Mouse (Mus musculus): ENCODE data around the gene Gm1043.

Gm1043 gene

DNA sequence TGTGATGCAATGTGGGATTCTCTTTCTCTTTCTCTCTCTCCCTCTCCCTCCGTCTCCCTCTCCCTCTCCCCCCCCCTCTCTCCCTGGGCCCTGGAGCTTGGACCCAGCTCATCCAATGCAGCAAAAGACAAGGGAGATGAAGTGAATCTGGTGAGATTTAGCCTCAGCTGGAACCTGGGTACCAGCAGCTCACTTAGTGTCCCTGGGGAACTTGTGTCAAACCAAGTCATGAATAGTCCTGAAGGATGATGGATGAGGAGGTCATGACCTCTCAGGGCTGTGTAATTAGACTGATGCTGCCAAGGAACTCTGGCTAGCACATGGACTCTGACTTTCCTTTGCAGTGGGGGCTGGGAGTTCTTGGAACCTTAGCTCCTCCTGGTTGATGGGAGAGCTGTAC is 117.1 kb downstream of the Gm1043 start:
- ChIA-PET CTCF (interaction anchor here in 1 of 4 experiments (1.0 kb wide), 1 partner anchor 243 kb away, joined by 3 read pairs; no protein-coding TSS in a partner anchor), POLR2A (no interaction called here)

DNA sequence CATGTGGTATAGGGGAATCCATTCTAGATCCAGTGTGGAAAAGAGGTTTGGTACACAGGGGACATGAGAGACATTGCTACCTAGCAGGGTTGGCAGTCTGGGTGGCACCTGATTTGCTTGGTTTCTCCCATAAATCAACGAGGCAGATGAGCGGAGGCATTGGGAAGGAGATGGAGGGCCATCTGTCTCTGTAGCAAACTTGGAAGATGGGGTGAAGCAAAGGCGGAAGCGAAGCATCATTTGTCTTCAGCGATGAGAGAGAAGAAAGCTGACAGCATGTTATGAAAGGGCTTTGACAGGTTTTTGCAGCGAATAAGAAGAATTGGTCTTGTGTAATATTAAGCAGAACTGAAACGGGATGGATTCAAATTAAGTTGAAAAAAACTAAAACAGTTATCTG is 119.7 kb downstream of the Gm1043 start:
- POLR2A ChIA-PET = no interaction called here
- CTCF ChIA-PET = interaction anchor here (0.5 to 1.3 kb wide), 8 partner anchors 25 to 260 kb away, joined by 3 to 5 read pairs (median 4); no protein-coding TSS in a partner anchor

GRCm38 (mm10) chr5:37205420-37205819 is 120.2 kb downstream of the Gm1043 start:
- CTCF ChIA-PET = interaction anchor here (0.5 to 1.3 kb wide), 10 partner anchors 25 to 261 kb away, joined by 3 to 5 read pairs (median 4); no protein-coding TSS in a partner anchor

DNA sequence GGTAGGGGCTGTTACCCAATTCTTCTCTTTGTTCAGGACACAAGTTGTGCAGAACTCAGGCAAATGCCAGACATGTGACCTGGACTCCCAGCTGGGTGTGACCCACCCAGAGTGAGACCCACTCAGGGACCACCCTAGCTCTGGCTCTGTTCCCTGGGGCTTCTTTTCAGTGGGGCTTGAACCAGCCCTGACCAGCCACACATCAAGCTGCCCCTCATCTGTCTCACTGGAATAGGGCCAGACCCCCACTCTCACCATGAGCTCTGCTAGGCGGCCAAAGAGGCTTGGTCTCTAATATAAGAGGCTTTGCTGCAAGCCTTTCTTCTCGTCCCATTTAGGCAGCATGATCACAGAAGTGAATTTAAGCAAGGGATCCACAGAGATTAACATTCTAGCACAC is 121.2 kb downstream of the Gm1043 start:
- CTCF ChIA-PET = interaction anchor here in 2 of 4 experiments (0.9 to 1.3 kb wide), 3 partner anchors 43 to 248 kb away, joined by 3 to 5 read pairs (median 4); no protein-coding TSS in a partner anchor
- POLR2A ChIA-PET = no interaction called here

More at GRCm38 (mm10) chr5:37205420-37205819, 120.2 kb downstream of the Gm1043 start:
- POLR2A ChIA-PET = no interaction called here

DNA sequence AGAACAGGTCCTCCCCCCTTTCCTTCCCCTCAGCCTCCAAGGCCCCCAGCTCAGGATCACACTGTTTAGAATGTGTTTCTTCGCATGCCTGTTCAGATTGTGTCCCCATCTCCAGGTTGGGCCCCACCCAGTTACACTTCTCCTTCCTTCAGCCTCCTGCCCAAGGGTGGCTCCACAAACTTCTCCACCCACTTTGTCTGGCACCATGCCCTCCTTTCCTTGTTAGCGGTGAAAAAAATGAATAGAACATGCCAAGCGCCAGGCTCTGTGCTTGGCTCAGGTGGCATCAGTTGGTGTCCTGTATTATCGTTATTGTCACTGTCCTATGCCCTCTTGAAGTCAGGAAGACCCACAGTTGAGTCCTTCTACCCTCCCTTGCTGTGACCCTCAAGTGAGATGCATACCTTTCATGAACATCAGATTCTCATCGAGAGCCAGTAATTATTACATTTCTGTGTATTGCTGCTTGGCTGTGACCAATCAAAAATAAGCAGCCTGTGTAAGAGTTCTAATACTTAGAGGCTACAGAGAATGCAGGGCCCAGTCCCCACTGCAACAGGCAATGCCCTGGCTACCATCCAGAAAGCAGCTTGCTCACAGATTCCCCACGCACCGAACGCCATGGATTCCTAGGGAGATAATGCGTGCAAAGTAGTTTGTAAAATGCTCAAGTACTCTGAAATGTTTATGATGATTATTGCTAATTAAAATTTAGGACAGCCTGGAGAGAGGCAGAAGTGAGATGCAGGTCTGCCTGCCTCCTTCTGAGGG is 128.0 kb downstream of the Gm1043 start:
- CTCF ChIA-PET = no interaction called here
- POLR2A ChIA-PET = no interaction called here

- CTCF ChIA-PET = no interaction called here
- POLR2A ChIA-PET = no interaction called here
Measured at GRCm38 (mm10) chr5:37213709-37214103, 128.5 kb downstream of the Gm1043 start.

GRCm38 (mm10) chr5:37214614-37215013 is 129.4 kb downstream of the Gm1043 start:
- POLR2A ChIA-PET = no interaction called here
- CTCF ChIA-PET = no interaction called here

GRCm38 (mm10) chr5:37215276-37215675 is 130.1 kb downstream of the Gm1043 start:
- CTCF ChIA-PET = no interaction called here
- POLR2A ChIA-PET = no interaction called here

DNA sequence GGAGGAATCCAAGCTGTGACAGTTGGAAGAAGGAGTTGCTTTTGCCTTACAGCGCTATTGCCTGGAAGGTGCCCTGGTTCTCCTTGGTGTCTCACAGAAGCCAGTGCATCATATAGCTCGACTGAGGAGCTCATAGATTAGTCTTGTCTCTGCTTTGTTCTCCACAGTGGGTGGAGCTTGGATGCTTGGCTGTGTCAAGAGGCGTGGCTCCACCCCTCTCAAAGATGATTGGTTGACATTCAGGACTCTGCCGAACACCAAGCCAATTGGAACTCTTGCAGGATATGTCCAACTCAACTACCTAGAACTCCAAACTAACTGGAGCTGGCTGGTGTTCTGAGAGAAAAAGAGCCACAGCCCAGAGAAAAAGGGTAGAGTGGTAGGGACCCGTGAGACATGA is 134.4 kb downstream of the Gm1043 start:
- POLR2A ChIA-PET = interaction anchor here in 1 of 4 experiments (0.9 to 1.1 kb wide), 2 partner anchors 12 to 27 kb away, joined by 3 to 4 read pairs; no protein-coding TSS in a partner anchor
- CTCF ChIA-PET = interaction anchor here in 3 of 4 experiments (0.5 to 1.5 kb wide), 4 partner anchors 56 to 289 kb away, joined by 3 to 4 read pairs (median 3); no protein-coding TSS in a partner anchor

GRCm38 (mm10) chr5:37220575-37220974 is 135.4 kb downstream of the Gm1043 start:
- POLR2A ChIA-PET = interaction anchor here in 1 of 4 experiments (0.9 kb wide), 1 partner anchor 26 kb away, joined by 3 read pairs; no protein-coding TSS in a partner anchor
- CTCF ChIA-PET = interaction anchor here in 2 of 4 experiments (0.6 to 1.5 kb wide), 2 partner anchors 24 to 57 kb away, joined by 3 read pairs; no protein-coding TSS in a partner anchor

DNA sequence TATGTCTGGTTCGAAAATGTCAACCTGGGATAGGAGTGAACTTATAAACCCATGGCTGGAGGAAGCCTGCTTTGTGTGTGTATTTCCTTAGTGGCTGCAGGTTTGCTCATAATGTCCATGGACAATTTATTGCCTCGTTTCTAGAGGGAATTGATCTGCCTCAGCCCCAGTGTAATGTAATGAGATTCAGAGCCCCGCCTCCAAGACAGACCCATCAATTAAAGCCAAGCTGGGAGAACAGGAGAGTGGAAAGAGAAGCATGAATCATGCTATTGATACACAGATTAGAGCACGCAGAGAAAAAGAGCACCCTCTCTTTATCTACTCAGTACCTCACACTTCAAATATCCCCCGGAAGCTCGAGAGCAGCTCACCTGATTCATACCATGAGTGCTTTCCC is 136.4 kb downstream of the Gm1043 start:
- ChIA-PET CTCF (interaction anchor here in 1 of 4 experiments (1.2 kb wide), 1 partner anchor 67 kb away, joined by 3 read pairs; no protein-coding TSS in a partner anchor), POLR2A (no interaction called here)

DNA sequence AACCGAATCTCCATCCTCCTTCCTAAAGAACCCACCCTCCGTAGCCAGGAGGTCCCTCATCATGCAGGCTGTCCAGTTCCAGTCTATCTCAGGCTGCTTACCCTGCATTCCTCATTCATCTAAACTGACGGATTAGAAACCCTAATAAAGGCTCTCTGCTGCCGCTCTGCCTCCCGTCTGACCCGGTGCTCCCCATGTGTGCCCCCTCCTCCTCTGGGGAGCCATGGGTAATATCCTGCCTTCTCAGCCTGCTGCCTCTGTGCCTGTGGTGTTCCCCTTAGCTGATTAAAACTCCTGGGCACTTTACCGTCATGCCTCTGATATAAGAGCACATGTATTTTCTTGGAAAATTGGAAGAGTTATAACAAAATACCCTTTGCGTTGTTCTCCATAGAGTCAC is 137.1 kb downstream of the Gm1043 start:
- CTCF ChIA-PET = no interaction called here
- POLR2A ChIA-PET = no interaction called here

GRCm38 (mm10) chr5:37225708-37226107 is 140.5 kb downstream of the Gm1043 start:
- CTCF ChIA-PET = interaction anchor here in 2 of 4 experiments (0.6 to 0.7 kb wide), 2 partner anchors 14 to 265 kb away, joined by 3 to 4 read pairs; no protein-coding TSS in a partner anchor
- POLR2A ChIA-PET = no interaction called here

DNA sequence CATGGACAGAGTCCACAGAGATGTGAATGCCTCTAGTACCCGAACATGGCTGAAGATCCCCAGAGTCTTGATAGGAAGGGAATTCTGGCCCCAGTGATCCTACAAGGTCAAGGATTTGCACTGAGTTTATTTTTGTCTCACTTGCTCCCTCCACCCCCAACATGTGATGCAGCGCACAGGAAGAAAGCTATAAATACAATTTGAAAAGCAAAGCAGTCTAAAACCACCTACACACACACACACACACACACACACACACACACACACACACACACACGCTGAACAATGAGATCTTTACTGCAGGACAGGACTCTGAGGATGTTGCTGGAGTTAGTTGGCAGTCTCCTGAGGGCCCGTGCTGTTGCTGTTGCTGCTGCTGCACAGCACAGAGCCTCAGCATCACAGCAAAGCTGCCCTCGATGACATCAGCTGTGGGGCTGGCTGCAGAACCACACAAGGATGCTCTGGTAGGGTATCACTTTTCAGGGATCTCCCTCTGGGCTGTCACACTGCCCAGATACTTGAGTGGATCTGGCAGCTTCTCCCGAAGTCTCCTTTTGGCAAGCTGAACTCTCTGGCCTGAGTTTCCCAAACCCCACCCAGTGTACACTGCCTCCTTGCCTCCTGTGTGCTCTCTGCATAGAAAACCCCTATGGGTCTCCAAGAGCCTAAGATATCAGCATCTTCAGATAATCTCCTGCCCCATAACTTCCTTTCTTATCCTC is 142.9 kb downstream of the Gm1043 start:
- POLR2A ChIA-PET = interaction anchor here in 1 of 4 experiments (1.2 kb wide), 1 partner anchor 12 kb away, joined by 5 read pairs; no protein-coding TSS in a partner anchor
- CTCF ChIA-PET = interaction anchor here in 1 of 4 experiments (0.6 kb wide), 1 partner anchor 217 kb away, joined by 6 read pairs; no protein-coding TSS in a partner anchor

DNA sequence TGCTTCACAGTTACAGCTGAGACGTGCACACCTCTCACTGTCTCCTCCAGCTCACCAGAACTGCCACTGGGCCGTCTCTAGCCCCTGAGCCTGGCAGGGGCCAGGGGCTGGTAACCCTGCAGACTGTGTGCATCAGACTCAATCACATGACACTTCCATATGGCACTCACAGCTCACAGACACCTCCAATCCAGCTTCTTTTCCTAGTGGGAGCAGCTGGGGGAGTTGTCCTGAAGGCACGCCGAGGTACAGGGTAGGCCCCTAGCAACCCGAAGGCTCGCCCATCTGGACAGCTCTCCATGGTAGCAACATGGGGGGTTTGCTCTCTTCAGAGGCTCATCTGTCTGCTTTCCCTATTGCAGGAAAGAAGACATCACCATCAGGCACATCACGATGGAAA is 143.7 kb downstream of the Gm1043 start:
- ChIA-PET CTCF (no interaction called here), POLR2A (no interaction called here)

DNA sequence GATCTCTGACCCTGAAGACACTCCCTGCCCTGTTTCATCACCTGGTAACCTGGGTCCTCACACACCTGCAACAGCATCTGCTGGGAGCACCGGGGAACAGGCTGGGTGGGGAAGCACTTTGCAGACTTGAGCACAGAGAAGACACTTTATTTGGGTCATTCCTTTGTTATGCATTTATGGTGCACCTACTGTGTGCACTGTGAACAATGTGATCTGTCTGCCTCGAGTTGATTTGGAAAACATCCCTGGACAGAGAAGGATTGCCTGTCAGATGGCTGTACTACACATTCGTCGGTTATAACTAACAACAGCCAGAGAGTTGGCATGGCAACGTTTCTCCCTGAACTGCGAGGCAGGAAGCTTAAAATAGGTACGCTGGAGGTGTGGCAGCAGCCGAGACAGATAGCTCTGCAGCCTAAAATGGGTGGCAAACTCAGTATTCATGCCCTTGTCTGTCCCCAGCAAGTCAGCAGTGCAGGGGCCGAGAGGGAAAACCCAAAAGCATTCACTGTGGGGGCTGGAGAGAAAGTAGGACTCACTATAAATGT is 147.9 kb downstream of the Gm1043 start:
- CTCF ChIA-PET = no interaction called here
- POLR2A ChIA-PET = interaction anchor here in 2 of 4 experiments (0.6 to 0.9 kb wide), 2 partner anchors 11 to 1742 kb away, joined by 3 to 4 read pairs; no protein-coding TSS in a partner anchor

DNA sequence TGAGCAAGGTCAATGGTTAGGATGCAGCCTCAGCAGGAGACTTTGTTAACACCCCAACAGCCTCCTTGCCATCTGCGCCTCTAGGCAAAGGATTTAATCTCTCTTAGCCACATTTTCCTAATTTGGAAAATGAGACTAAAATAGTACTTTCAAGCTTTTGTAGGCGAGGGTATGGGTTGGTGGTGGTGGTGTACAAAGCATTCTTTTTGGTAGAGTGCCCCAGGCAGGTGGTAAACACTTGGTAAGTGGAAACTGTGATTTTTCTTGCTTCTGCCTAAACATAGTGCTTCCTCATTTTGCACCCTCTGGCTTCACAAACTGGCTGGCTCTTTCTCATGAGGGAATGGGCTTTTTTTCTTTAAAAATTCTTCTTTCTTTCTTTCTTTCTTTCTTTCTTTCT is 153.5 kb downstream of the Gm1043 start:
- CTCF ChIA-PET = no interaction called here
- POLR2A ChIA-PET = no interaction called here

DNA sequence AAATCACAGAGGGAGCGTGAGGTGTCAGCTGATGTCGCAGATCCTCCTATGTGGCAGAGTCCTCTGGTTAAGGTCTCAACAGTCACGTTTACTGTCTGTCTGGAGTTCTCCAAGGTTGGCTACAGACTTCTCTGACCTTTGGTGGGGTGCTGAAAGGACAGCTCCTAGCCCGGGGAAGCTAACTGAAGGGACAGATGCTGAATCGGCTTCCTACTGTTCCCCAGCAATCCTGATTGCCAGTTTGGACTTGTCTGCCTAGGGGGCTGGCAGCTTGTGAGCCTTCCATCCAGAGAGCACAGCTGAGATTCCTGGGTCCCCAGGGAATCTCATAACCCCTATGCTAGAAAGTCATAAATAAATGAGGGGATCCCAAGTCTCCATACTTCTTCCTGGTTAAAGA is 155.4 kb downstream of the Gm1043 start:
- POLR2A ChIA-PET = interaction anchor here in 2 of 4 experiments (0.6 to 1.4 kb wide), 3 partner anchors 29 to 1163 kb away, joined by 3 to 4 read pairs (median 3); no protein-coding TSS in a partner anchor
- CTCF ChIA-PET = interaction anchor here in 1 of 4 experiments (1.8 kb wide), 1 partner anchor 77 kb away, joined by 5 read pairs; no protein-coding TSS in a partner anchor

DNA sequence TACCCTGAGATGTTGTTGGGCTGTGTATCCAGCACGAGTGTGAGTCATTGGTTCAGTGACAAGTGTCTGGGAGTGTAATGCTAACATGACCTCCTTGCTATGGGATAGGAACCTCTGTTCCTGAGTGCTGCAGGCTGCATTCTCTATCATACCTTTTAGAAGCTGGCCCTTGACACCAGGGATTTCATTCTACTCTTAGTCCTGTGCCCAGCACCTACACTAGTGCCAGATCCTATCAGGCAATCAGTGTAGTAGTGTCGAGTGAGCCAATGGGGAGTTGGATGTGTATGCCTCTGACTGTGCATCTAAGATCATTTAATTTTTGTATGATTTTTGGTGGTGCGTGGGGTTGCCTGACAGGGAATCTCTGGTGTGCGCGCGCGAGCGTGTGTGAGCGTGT is 156.1 kb downstream of the Gm1043 start:
- ChIA-PET CTCF (interaction anchor here in 3 of 4 experiments (0.6 to 1.8 kb wide), 4 partner anchors 78 to 405 kb away, joined by 3 to 5 read pairs (median 3); no protein-coding TSS in a partner anchor), POLR2A (interaction anchor here in 1 of 4 experiments (0.6 to 1.4 kb wide), 2 partner anchors 78 to 1163 kb away, joined by 3 to 4 read pairs; no protein-coding TSS in a partner anchor)

All from embryonic stem cell, embryonic (primary cell).